Mouse (Mus musculus) heart, adult 9 months (tissue): ENCODE data around the gene Zfp800.

ENCODE experiments used
- DNase-seq, 2 experiments: peaks; one replicate each; pipeline ENCODE4 v3.0.0; 2022; ENCODE audit warnings: low spot score in 2 of 2

Gene Zfp800

DNA sequence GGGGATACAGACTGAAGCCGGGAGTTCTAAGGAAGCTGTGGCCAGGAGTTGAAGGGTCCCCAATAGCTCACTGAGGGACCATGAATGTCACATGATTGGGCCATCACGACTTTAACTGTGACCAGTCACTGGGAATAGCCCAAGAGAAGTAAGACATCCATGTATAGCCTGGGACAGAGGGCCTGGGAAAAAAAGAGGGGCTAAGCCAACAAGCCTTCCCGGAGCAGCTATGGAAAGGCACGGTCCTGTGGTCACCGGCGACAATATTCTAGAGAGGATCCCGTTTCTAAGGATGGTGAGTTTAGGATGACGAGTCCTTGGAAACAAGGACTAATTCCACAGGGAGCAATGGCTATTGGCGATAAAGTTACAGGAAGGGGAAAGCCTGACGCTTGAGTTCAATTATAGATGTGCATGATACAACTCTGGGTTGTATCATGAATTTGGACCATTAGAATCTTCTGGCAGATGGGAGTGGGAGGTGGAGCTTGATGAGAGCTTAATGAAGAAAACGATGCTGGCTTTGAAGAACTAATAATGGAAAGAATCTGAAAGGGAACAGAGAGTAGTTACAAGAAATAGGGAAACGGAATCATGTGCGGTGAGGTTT, 183.0 kb downstream of the Zfp800 start:
- DNase-seq: no peak

- no peak for DNase-seq
Observed at GRCm38 (mm10) chr6:28203454-28203853, 194.4 kb downstream of the Zfp800 start.

DNA sequence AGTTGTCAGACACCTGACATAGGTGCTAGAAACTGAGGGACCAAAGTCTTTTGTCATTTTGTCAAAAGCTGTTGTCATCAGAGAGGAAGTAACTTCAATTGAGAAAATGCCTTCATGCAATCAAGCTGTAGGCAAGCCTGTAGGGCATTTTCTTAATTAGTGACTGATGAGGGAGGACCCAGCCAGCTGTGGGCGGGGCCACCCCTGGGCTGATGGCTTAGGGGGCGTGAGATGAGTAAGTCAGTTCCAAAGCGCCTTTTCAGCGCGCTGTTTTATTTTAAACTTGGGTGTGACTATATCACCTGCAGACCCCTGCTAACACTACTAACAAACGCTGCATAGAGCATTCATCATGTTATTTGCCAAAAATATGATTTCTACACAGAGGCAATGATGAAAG, 195.0 kb downstream of the Zfp800 start:
- DNase-seq: no peak

DNA sequence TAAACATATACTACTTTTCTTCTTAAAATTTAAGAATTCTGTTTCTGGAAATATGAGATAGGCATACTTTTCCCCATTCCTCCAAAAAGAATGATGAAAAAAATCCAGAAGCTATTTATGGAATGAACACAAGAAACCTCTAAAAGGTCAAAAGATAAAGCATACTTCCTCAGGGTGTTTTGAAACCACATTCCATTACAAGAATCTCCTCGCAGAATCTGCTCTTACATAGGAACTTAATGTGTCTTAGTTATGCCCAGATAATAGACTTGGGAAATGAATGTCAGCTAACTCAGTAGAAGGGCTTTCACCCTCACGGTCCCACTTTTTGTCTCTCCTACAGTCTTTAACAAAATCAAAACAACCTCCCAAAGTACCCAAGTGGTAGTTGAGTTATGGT, 203.9 kb downstream of the Zfp800 start:
- no peak for DNase-seq

DNA sequence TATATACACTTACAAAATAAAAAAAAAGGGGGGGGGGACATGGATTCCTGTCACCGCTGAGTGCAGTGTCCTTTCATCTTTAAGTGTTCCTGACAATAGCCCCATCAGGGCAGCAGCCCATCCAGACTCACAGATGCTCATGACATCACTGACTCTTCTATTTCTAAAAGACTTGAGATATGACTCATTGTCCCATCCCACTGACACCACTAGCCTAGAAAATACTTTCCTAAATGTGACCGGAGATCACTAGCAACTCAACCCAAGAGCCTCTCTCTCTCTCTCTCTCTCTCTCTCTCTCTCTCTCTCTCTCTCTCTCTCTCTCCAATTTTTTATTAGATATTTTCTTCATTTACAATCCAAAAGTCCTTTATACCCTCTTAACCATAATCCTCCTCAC, 205.9 kb downstream of the Zfp800 start:
- no peak for DNase-seq
